In the genomic region with DNA sequence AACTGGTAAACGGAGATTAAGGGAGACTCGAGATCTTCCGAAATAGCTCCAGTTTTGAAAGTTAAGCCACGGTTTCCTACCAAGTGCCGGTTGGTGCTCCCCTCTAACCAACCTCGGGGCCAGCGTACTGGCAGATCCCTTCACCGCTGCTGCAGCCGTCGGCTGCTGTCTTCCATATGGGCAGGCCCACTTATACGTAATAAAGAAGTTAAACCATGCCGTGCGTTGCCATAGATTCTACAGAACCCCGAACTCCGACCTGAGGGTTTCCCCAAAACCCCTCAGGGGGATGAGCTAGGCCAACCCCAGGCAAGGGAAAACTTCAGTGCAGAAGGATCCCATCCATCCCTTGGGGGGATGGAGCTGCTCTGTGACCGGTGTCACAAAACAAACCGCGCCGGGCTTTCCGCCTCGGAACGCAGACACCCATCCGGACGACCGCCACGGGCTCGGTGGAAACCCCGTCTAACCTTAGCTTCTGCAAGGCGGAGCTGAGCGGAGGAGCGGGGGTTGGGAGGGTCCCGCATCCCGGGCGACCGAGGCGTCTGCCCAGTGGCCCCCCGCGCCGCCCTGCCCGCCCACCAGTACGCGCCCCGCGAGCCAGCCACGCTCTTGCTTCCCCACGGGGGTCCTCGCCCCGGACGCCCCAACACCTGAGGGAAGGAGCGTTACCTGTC, we compare ENCODE assay signal across 8 mouse cellular contexts. TPM values are rescaled to one million over a fixed set of nuclear protein-coding genes. Genes with fewer than 3 reads are reported as not detected.
DNase-seq lines count a peak whose midpoint lies in the region; ATAC-seq and TF ChIP-seq lines count a peak whose summit lies in the region.

No protein-coding gene starts in this region.

- intact Hi-C loops in left cerebral cortex, postnatal 25 days (cut with DNase I), result no loop called here

- H3K36me3 ChIP-seq in forebrain, embryonic 13.5 days (ENCODE audit: poor library complexity, severe bottlenecking), result no peaks in the 10 kb centered on the region
- H3K36me3 ChIP-seq in hindbrain, embryonic 10.5 days, result no peaks in the 10 kb centered on the region

- peak overlapping the region; percentile 68 for H3K4me3 ChIP-seq in layer of hippocampus, adult 2 months
- peak overlapping the region; percentile 93 for H3K4me3 ChIP-seq in forebrain, embryonic 13.5 days
- H3K4me3 ChIP-seq in hindbrain, embryonic 10.5 days, result peak overlapping the region; percentile 98

- TF ChIP-seq CTCF in layer of hippocampus, adult 2 months (conservative IDR thresholded peaks at IDR 0.05), result no peak

- H3K4me1 ChIP-seq in forebrain, embryonic 13.5 days, result peaks cover 6% of the 10 kb centered on the region; the same call in 1 of the 2 replicates
- H3K4me1 ChIP-seq in hindbrain, embryonic 10.5 days (replicated peaks), result peaks cover 7% of the 10 kb centered on the region

- H3K9ac ChIP-seq in forebrain, embryonic 13.5 days, result peak overlapping the region; percentile 88

- peak overlapping the region; percentile 88 for H3K27ac ChIP-seq in layer of hippocampus, adult 2 months
- H3K27ac ChIP-seq in forebrain, embryonic 13.5 days, result peak overlapping the region; percentile 92
- H3K27ac ChIP-seq in hindbrain, embryonic 10.5 days, result peak overlapping the region; percentile 94

- H3K27me3 ChIP-seq in forebrain, embryonic 13.5 days, result peaks cover 3% of the 10 kb centered on the region; the same call in 1 of the 2 replicates
- no peaks in the 10 kb centered on the region for H3K27me3 ChIP-seq in hindbrain, embryonic 10.5 days (ENCODE audit: insufficient read depth, poor library complexity, severe bottlenecking)

- no peaks in the 10 kb centered on the region; the same call in 1 of the 2 replicates for H3K9me3 ChIP-seq in forebrain, embryonic 13.5 days (replicated peaks)
- no peaks in the 10 kb centered on the region for H3K9me3 ChIP-seq in hindbrain, embryonic 10.5 days

- peak in 1 of 2 experiments; percentile 16 for DNase-seq in layer of hippocampus, adult 2 months (ENCODE audit: low spot score in 2 of 2)
- no peak for DNase-seq in layer of hippocampus, adult 9-11 months
- peak; percentile 53 for DNase-seq in adrenal gland, postnatal 10 days
- peak; percentile 51 for DNase-seq in hindbrain, embryonic 10.5 days (ENCODE audit: low spot score)
- DNase-seq in left cerebral cortex, postnatal 25 days (ENCODE audit: low spot score in 2 of 2), result peak; percentile 10 to 22
- peak; percentile 14 to 37 for DNase-seq in spleen, postnatal 36 days (ENCODE audit: low spot score in 2 of 2)

- ATAC-seq in forebrain, embryonic 13.5 days, result peak; percentile 12
- ATAC-seq in megakaryocyte-erythroid progenitor cell, adult 5-6 weeks (replicated peaks; ENCODE audit: low FRiP score, low TSS enrichment, poor library complexity, severe bottlenecking), result peak; percentile 72

- H3K4me2 ChIP-seq in forebrain, embryonic 13.5 days, result peak overlapping the region; percentile 67

- WGBS in forebrain, embryonic 13.5 days, result under 1% methylated on average over 47 of the region's 50 CpGs
- under 1% methylated on average over 47 of the region's 50 CpGs for WGBS in hindbrain, embryonic 10.5 days

RNA-seq across cellular contexts. Expression of a gene that starts 0.7 kb away (rescaled TPM):
- 10 to 100 TPM; 26.0 to 27.9 TPM for total RNA-seq in layer of hippocampus, adult 2 months (2021)
- 10 to 100 TPM; 18.7 to 27.2 TPM for total RNA-seq in adrenal gland, postnatal 10 days (2021)
- 19.5 and 21.0 TPM in 2 replicates for polyA plus RNA-seq in forebrain, embryonic 13.5 days (2015; fragmentation: Nextera tagmentation; extraction: Ambion mirVana)
- 14.2 and 17.7 TPM in 2 replicates for polyA plus RNA-seq in hindbrain, embryonic 10.5 days (2016; fragmentation: Nextera tagmentation; extraction: Ambion mirVana)
- 10 to 100 TPM; 24.7 to 30.1 TPM for total RNA-seq in left cerebral cortex, postnatal 25 days (2021)
- total RNA-seq in megakaryocyte-erythroid progenitor cell, adult 5-6 weeks (2014; fragmentation: Nextera tagmentation), result 66.5 and 85.9 TPM in 2 replicates
- 45.8 TPM in 2 replicates for total RNA-seq in megakaryocyte-erythroid progenitor cell, adult 5-6 weeks (2017)

RNA-seq across cellular contexts. Expression of a gene that starts 23.6 kb away (rescaled TPM):
- total RNA-seq in layer of hippocampus, adult 2 months (2021), result 10 to 100 TPM; 31.8 to 35.1 TPM
- 10 to 100 TPM; 11.1 to 12.4 TPM for total RNA-seq in adrenal gland, postnatal 10 days (2021)
- polyA plus RNA-seq in forebrain, embryonic 13.5 days (2015; fragmentation: Nextera tagmentation; extraction: Ambion mirVana), result 12.9 and 15.6 TPM in 2 replicates
- polyA plus RNA-seq in hindbrain, embryonic 10.5 days (2016; fragmentation: Nextera tagmentation; extraction: Ambion mirVana), result 14.3 and 16.2 TPM in 2 replicates
- total RNA-seq in left cerebral cortex, postnatal 25 days (2021), result 10 to 100 TPM; 39.3 to 40.5 TPM
- 5.4 and 9.9 TPM in 2 replicates for total RNA-seq in megakaryocyte-erythroid progenitor cell, adult 5-6 weeks (2014; fragmentation: Nextera tagmentation)
- 7.3 and 7.7 TPM in 2 replicates for total RNA-seq in megakaryocyte-erythroid progenitor cell, adult 5-6 weeks (2017)
